Mouse (Mus musculus) E14TG2a.4 (cell line): ENCODE data around the gene Specc1.
A peak's percentile ranks its signal among the peaks of the same experiment; 100 is the strongest.

Source experiments
- H3K27me3 ChIP-seq: 2 replicates; pipeline ENCODE4 v1.6.1; 2014; ENCODE audit warnings: low read length, control low read depth; ENCODE audit not compliant: insufficient read depth
- H3K36me3 ChIP-seq: 2 replicates; pipeline ENCODE4 v1.6.1; 2014; ENCODE audit warnings: low read length, control low read depth; ENCODE audit not compliant: insufficient read depth
- H3K4me1 ChIP-seq: replicated peaks from 2 replicates; pipeline ENCODE4 v1.6.1; 2014; ENCODE audit warnings: low read depth, low read length, control low read depth
- H3K4me3 ChIP-seq: replicated peaks from 2 replicates; pipeline ENCODE4 v1.5.1; 2014; ENCODE audit warnings: mild to moderate bottlenecking, low read length
- H3K9me3 ChIP-seq: 2 replicates; pipeline ENCODE4 v1.6.1; 2014; ENCODE audit warnings: low read length, control low read depth
- CTCF ChIP-seq: conservative IDR thresholded peaks from 2 replicates; pipeline ENCODE4 v1.5.1; 2014; ENCODE audit warnings: low read length
- NANOG ChIP-seq: IDR thresholded peaks from 2 replicates; pipeline ENCODE4 v1.6.1; 2014; ENCODE audit warnings: borderline replicate concordance, low read length, mixed read lengths
- POU5F1 ChIP-seq: IDR thresholded peaks from 2 replicates; pipeline ENCODE4 v1.6.1; 2014; ENCODE audit warnings: low read length, borderline replicate concordance

The Specc1 gene

GRCm38 (mm10) chr11:62209891-62210290 lies 253.3 kb downstream of the Specc1 start:
- TF ChIP-seq POU5F1: no peak
- no peak for TF ChIP-seq NANOG
- no peak for TF ChIP-seq CTCF
- peaks cover 36% of the 10 kb centered on the region for H3K4me1 ChIP-seq
- no peak overlapping the region for H3K4me3 ChIP-seq
- no peaks in the 10 kb centered on the region for H3K36me3 ChIP-seq
- 0 out of 2 replicates have a peak, but pooled peaks cover 4% of the 10 kb centered on the region for H3K27me3 ChIP-seq
- no peaks in the 10 kb centered on the region for H3K9me3 ChIP-seq

DNA sequence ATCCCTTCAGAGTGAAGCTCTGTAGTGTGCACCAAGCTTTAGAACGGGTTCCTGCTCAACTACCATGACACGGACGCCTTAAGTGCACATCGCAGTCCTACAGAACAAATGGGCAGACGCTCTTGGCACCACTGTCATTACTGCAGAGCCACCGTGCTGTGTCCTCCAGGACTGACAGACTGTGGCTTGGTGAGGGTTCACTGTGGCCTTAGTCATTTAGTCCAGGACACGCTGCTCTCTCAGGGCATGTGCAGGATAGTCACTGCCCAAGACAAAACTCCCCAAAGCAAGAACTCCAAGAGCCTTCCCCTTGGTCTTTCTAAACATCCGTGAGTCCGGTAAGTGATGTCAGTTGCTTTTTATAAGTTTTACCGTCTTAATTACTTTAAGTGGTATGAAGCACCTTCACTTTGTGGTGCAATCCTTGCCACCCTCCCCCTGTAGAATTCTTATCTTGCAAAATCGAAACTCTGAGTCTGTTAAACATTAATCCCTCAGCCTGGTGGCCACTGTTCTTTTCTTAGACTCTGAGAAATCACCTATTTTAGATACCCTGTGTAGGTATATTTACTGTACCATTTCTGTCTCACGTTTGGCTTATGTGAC lies 256.9 kb downstream of the Specc1 start:
- no peaks in the 10 kb centered on the region for H3K36me3 ChIP-seq
- no peaks in the 10 kb centered on the region for H3K9me3 ChIP-seq
- H3K4me3 ChIP-seq: no peak overlapping the region
- H3K4me1 ChIP-seq: peaks cover 38% of the 10 kb centered on the region
- 0 out of 2 replicates have a peak, but pooled peaks cover 4% of the 10 kb centered on the region for H3K27me3 ChIP-seq
- TF ChIP-seq NANOG: no peak
- TF ChIP-seq CTCF: no peak
- TF ChIP-seq POU5F1: no peak

- Histone ChIP-seq H3K4me3 (no peak overlapping the region), H3K4me1 (peaks cover 44% of the 10 kb centered on the region), H3K9me3 (no peaks in the 10 kb centered on the region), H3K36me3 (no peaks in the 10 kb centered on the region; the same call in 1 of the 2 replicates), H3K27me3 (peaks cover 12% of the 10 kb centered on the region; the same call in 1 of the 2 replicates)
- TF ChIP-seq CTCF: no peak
- peak; percentile 84; the same call in 1 of the 2 replicates for TF ChIP-seq POU5F1
- TF ChIP-seq NANOG: peak; percentile 100
Measured at GRCm38 (mm10) chr11:62215107-62215506, 258.5 kb downstream of the Specc1 start.

DNA sequence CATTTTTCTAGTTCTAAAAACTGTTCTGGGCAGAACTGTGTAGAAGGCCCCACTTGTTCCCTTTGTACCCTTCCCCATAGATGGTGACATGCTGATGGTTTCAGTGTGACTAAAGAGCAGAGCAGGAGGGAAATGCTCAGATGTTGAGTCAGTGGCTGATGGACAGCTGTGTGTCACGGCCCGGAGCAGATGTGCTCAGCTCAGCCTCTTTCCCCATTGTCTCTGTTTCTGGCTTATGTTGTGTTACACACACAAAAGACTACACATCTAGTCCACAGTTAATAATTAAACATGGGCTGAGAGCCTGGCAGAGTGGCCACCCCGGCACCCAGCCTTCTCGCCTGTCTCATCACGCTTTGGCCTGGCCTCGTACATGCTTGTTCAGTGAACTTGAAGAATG lies 261.2 kb downstream of the Specc1 start:
- Histone ChIP-seq H3K4me3 (no peak overlapping the region), H3K4me1 (peaks cover 41% of the 10 kb centered on the region), H3K36me3 (no peaks in the 10 kb centered on the region; the same call in 1 of the 2 replicates), H3K27me3 (peaks cover 12% of the 10 kb centered on the region; the same call in 1 of the 2 replicates), H3K9me3 (no peaks in the 10 kb centered on the region)
- TF ChIP-seq POU5F1 (no peak), NANOG (no peak), CTCF (no peak)

DNA sequence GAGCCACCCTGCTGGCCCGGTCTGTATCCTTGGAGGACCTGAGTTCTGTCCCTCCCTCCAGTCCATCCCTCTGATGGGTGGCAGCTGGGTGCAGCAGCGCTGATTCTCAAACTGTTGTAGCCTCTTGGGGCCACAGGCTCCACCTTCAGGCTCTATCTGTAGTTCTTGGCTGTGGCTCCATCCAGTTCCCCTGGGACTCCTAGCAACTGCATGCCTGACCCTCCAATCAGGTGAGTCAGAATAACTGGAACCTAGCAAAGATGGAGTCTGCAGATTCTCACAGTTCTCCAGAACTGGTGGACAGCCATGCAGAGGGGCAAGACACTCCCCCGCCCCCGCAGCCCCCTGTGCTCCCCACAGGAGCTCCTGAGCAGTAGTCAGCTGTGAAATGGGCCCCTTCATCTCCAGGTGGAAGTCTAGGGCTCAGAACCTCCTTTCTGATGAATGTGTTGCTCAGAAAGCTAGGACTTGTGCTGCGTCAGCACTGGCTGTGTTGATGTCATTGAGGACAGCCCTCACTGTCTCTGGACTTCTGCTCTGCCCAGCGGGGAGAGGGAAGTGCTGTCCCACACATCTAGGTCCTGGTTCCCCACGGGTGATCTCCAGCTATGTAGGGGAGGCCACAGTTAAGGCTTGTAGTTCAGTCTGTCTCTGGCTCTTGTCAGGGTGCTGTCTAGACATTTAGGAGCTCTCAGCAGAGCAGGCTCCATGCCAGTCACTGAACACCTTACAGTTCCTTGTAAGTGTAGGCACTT lies 264.4 kb downstream of the Specc1 start:
- peaks cover 21% of the 10 kb centered on the region for H3K9me3 ChIP-seq
- H3K36me3 ChIP-seq: no peaks in the 10 kb centered on the region; the same call in 1 of the 2 replicates
- H3K4me1 ChIP-seq: peaks cover 14% of the 10 kb centered on the region
- H3K4me3 ChIP-seq: no peak overlapping the region
- TF ChIP-seq NANOG (no peak), POU5F1 (no peak), CTCF (no peak)
- peaks cover 11% of the 10 kb centered on the region; the same call in 1 of the 2 replicates for H3K27me3 ChIP-seq

DNA sequence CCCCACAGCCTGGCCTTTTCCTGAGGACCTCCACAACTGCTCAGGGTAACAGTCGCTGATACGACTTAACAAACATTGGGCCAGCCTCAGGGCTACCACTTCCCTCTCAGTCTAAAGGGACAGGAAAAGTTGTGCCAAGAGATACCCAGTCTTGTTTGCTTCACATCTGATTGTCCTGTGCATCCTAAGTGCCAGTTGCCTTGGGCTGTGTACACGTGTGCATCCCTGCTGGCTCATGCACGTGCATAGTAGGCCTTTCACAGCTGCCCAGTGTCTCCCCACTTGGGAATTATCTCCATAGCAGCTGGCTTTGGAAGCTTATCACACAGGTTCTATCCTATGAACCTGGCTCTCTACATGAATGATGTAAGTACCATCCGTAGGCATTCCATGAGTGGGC lies 266.9 kb downstream of the Specc1 start:
- Histone ChIP-seq H3K9me3 (peaks cover 21% of the 10 kb centered on the region), H3K4me3 (no peak overlapping the region), H3K36me3 (no peaks in the 10 kb centered on the region; the same call in 1 of the 2 replicates), H3K4me1 (peaks cover 7% of the 10 kb centered on the region), H3K27me3 (peaks cover 18% of the 10 kb centered on the region; the same call in 1 of the 2 replicates)
- TF ChIP-seq CTCF: no peak
- no peak for TF ChIP-seq NANOG
- TF ChIP-seq POU5F1: no peak

DNA sequence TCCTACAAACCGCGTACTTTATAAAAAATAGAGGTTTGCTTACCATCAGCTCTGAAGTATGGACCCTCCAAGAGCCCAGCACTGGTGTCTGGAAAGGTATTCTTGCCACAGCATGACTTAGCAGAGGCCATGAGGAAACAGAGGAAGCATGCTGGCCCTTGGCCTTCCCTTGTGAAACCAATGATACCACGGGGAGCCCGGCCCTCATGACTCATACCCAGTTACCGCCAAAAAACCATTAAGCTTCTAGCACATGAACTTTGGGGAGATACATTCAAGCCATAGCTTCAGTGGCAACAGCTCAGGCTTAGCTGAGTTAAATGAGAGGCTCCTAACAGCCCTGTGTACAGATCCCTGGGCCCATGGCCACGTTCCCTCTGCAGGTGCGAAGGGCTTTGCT lies 267.4 kb downstream of the Specc1 start:
- Histone ChIP-seq H3K4me1 (peaks cover 7% of the 10 kb centered on the region), H3K4me3 (no peak overlapping the region), H3K9me3 (peaks cover 21% of the 10 kb centered on the region), H3K36me3 (no peaks in the 10 kb centered on the region; the same call in 1 of the 2 replicates), H3K27me3 (peaks cover 18% of the 10 kb centered on the region; the same call in 1 of the 2 replicates)
- no peak for TF ChIP-seq NANOG

DNA sequence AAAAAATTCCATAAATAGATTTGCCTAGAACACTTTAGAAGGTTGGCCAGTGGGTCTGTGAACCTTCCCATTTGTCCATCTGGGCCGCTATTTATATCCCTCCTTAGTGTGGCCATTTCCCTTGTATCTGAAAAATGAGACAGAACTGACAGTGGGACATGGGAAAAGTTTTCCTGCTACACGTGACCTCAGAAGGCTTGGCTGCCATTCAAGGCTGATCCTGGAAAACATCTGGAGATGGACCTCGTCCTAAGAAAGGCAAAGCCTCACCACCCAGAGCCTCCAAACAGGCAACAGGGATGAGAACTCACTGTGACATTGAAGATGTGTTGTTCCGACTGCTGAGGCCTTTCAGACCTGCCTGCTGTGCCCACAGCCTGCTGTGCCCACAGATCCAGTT lies 268.2 kb downstream of the Specc1 start:
- Histone ChIP-seq H3K4me1 (peaks cover 4% of the 10 kb centered on the region), H3K36me3 (no peaks in the 10 kb centered on the region), H3K4me3 (no peak overlapping the region), H3K9me3 (peaks cover 21% of the 10 kb centered on the region), H3K27me3 (peaks cover 15% of the 10 kb centered on the region; the same call in 1 of the 2 replicates)
- no peak for TF ChIP-seq CTCF
- TF ChIP-seq NANOG: no peak
- TF ChIP-seq POU5F1: no peak
